Mouse (Mus musculus) kidney, adult 2 months (tissue): ENCODE measurements at regions not wholly inside any gene's neighbourhood (a gene's known extent, or its start where the extent isn't known, plus 50 kb on each side); places are given as distances from the start of the nearest gene placed in this dataset.

Experiments used
- CTCF ChIP-seq: fragments of 200-500 bp; conservative IDR thresholded peaks from 2 replicates; pipeline ENCODE4 v1.5.1; 2011; ENCODE audit warnings: low read depth, mild to moderate bottlenecking, control low read depth, low read length, moderate library complexity, mixed read lengths; ENCODE audit not compliant: insufficient read depth, insufficient read length
- POLR2A ChIP-seq: fragments of 200-500 bp; IDR thresholded peaks from one replicate; pipeline ENCODE4 v1.6.1; 2011; ENCODE audit warnings: low read depth, low read length, control low read depth

GRCm38 (mm10) chr6:4436874-4437273 is 67.7 kb upstream of the Col1a2 start:
- no peak for TF ChIP-seq POLR2A
- TF ChIP-seq CTCF = no peak
